Mouse (Mus musculus): ENCODE data around the gene Sdk1.

The Sdk1 gene

GRCm38 (mm10) chr5:141764111-141764510, 522.8 kb downstream of the Sdk1 start:
- DNase-seq (ENCODE audit: low read depth, low spot score), result no peak

- no peak for DNase-seq (ENCODE audit: low read depth, low spot score)
Measured at GRCm38 (mm10) chr5:141768761-141769515, 527.6 kb downstream of the Sdk1 start.

- DNase-seq (ENCODE audit: low read depth, low spot score), result no peak
Measured at GRCm38 (mm10) chr5:141771516-141771915, 530.2 kb downstream of the Sdk1 start.

- DNase-seq (ENCODE audit: low read depth, low spot score), result peak; percentile 49
Measured at GRCm38 (mm10) chr5:141778231-141778630, 536.9 kb downstream of the Sdk1 start.

GRCm38 (mm10) chr5:141781142-141781541, 539.9 kb downstream of the Sdk1 start:
- DNase-seq (ENCODE audit: low read depth, low spot score), result peak; percentile 36

- DNase-seq (ENCODE audit: low read depth, low spot score), result no peak
Measured at GRCm38 (mm10) chr5:141782330-141782729, 541.0 kb downstream of the Sdk1 start.

- DNase-seq (ENCODE audit: low read depth, low spot score), result no peak
Measured at GRCm38 (mm10) chr5:141783516-141783915, 542.2 kb downstream of the Sdk1 start.

- peak; percentile 7 for DNase-seq (ENCODE audit: low read depth, low spot score)
Measured at GRCm38 (mm10) chr5:141793926-141794325, 552.6 kb downstream of the Sdk1 start.

GRCm38 (mm10) chr5:141823823-141824330, 582.6 kb downstream of the Sdk1 start:
- no peak for DNase-seq (ENCODE audit: low read depth, low spot score)

GRCm38 (mm10) chr5:141824739-141825379, 583.6 kb downstream of the Sdk1 start:
- DNase-seq (ENCODE audit: low read depth, low spot score), result no peak

- DNase-seq (ENCODE audit: low read depth, low spot score), result peak; percentile 47
Measured at GRCm38 (mm10) chr5:141835566-141835965, 594.3 kb downstream of the Sdk1 start.

GRCm38 (mm10) chr5:141836892-141837455, 595.7 kb downstream of the Sdk1 start:
- DNase-seq (ENCODE audit: low read depth, low spot score), result peak; percentile 91

- no peak for DNase-seq (ENCODE audit: low read depth, low spot score)
Measured at GRCm38 (mm10) chr5:141844701-141845100, 603.4 kb downstream of the Sdk1 start.

GRCm38 (mm10) chr5:141847686-141848085, 606.4 kb downstream of the Sdk1 start:
- DNase-seq (ENCODE audit: low read depth, low spot score), result no peak

- DNase-seq (ENCODE audit: low read depth, low spot score), result no peak
Measured at GRCm38 (mm10) chr5:141852175-141852574, 610.9 kb downstream of the Sdk1 start.

GRCm38 (mm10) chr5:141856447-141856846, 615.2 kb downstream of the Sdk1 start:
- no peak for DNase-seq (ENCODE audit: low read depth, low spot score)

GRCm38 (mm10) chr5:141857781-141858180, 616.5 kb downstream of the Sdk1 start:
- no peak for DNase-seq (ENCODE audit: low read depth, low spot score)

- DNase-seq (ENCODE audit: low read depth, low spot score), result peak; percentile 57
Measured at GRCm38 (mm10) chr5:141858406-141859160, 617.3 kb downstream of the Sdk1 start.

- DNase-seq (ENCODE audit: low read depth, low spot score), result no peak
Measured at GRCm38 (mm10) chr5:141866042-141866441, 624.8 kb downstream of the Sdk1 start.

GRCm38 (mm10) chr5:141873751-141874150, 632.5 kb downstream of the Sdk1 start:
- DNase-seq (ENCODE audit: low read depth, low spot score), result no peak

GRCm38 (mm10) chr5:141880661-141881060, 639.4 kb downstream of the Sdk1 start:
- no peak for DNase-seq (ENCODE audit: low read depth, low spot score)

- peak; percentile 27 for DNase-seq (ENCODE audit: low read depth, low spot score)
Measured at GRCm38 (mm10) chr5:141884111-141884647, 642.9 kb downstream of the Sdk1 start.
